Mouse (Mus musculus) layer of hippocampus, adult 18-20 months (tissue): Measurements from ENCODE around the gene Ptprs. TPM values are rescaled to one million over a fixed set of nuclear protein-coding genes. Genes with fewer than 3 reads are reported as not detected.

Experiments
- DNase-seq, 2 experiments: peaks; one replicate each; pipeline ENCODE4 v3.0.0; 2022; ENCODE audit warnings: low spot score in 2 of 2
- total RNA-seq, 2 experiments: library from RNA; stranded (reverse); gene quantifications; 2 replicates each; pipeline ENCODE4 v1.2.3; 2021

Ptprs gene
- total RNA-seq, 2 experiments from 2014 or later, result 608 to 624 TPM

DNA sequence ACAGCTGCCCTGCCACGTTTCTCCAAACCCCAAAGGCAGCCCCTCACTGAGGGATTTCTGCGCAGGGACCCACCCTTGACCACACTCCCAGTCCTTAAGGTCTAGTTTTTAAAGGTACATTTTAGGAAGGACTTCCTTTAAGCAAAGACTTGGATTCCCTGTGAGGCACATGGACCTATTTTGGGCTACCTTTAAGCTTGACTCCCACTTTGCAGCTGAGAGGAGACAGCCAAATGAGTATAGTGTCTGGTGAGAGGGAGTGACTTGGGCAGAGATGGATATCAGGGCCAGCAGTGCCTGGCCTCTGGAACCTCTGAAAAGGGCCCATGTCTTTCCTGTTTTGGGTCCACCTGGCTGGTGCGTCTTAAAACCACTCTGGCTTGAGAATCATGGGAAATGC is 50.3 kb downstream of the Ptprs start:
- DNase-seq, result no peak

DNA sequence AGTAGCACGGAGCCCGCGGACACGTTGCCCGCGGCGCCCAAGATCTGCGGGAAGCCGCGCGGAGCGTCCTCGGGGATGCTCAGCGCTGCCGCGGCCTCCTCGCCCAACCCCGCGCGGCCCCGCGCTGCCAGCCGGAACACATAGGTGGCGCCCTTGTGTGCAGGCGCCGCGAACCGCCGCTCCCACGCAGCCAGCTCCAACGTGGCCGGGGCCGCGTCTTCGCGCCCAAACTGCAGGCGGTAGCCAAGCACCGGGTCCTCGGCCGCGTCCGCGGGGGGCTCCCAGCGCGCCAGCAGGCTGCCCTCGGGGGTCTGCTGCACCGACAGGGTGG is 50.7 kb downstream of the Ptprs start:
- peak; percentile 60 to 78 for DNase-seq

DNA sequence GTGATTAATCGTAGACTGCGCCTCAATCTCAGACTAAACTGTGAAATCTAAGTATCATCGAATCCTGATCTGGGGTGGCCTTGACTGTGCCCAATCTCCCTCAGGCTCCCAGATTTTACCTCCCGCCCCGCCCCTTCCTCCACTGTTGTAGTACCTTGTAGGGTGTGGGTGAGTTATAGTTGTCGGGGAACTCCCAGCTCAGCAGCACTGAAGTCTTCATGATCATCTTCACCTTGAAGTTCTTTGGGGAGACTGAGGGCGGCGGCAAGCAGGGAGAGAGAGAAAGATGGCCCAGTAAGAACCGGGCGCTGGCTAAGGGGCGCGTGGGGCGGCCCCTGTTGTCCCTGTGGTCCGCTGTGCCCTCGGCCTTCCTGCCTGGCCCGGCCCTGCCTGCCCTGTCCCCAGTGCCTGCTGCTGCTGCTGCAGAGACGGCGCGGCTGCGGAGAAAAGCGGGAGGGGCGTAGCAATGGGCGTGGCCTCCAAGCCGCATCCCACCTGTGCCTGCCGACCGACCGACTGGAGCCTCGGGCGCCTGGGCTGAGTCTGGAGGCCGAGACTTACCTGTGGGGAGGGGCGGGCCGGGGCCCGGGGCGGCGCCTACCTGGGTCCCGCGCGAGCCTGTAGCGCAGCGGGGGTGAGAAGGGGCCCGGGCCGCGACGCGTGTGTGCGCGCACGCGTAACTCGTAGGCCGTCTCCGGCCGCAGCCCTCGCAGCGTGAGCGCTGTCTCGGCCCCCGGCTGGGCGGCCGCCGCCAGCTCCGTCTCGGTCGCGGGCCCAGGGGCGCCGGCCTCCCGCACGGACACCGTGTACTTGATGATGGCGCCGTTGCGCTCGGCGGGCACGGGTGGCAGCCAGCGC is 51.3 kb downstream of the Ptprs start:
- no peak for DNase-seq

DNA sequence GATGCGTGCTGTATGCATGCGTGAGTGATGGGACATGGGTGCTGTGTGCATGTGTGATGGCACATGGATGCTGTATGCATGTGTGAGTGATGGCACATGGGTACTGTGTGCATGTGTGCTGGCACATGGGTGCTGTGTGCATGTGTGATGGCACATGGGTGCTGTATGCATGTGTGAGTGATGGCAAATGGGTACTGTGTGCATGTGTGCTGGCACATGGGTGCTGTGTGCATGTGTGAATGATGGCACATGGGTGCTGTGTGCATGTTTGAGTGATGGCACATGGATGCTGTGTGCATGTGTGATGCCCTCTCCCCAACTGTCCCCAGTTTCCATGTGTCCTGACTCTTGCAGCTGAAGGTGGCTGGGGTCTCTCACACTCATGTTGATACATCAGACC is 56.3 kb downstream of the Ptprs start:
- DNase-seq, result no peak

DNA sequence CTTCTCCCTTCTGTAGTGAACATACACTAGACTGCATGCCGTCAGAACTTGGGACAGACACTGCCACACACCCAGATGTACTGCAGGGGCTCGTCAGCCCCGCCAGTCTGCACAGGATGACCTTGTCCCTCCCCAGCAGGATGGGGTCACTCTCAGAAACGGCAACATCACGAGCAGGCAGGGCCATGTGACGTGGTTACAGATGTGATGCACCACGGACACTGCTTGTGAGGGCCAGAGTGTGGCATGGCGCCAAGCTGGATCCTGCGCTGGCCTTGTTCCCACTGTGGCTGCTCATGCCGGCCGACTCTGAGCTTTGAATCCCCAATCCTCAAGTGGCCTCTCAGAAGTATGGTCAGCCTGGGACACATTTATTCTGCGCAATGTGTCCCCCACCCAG is 58.0 kb downstream of the Ptprs start:
- DNase-seq, result no peak

DNA sequence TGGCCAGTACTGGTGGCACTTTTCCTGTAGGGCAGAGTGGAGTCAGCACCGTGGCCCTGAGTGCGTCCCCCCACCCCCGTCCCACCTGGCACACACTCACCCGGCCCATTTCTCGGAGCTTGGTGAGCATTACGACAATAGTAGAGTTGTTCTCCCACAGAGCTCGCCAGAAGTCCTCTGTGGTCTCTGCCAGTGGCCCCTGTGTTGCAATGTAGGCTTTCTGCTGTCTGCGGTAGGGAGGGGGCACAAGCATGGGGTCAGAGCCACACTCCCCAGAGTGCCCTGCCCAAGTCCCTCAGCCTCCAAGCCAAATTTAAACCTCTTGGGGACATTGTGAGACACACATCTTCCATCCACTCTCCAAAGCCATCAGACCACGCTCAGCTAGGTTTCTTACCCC is 61.5 kb downstream of the Ptprs start:
- no peak for DNase-seq

DNA sequence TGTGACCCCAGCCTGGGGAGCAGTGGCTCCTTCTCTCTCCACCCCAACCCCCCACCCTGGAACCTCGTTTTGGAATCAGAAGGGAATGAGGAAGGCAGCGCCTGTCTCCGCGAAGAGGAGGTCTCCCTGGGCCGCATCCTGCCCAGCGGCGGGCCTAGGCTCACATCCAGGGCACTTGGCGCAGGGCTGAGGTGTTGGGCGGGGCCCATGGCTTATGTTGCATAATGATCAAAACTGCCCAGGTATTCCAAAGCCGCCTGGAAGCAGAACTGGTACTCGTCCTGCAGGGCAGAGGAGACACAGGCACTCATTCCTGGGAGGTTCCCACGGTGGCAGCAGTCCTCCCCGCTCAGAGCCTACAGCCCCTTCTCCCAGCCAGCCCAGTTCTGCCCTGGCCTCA is 63.2 kb downstream of the Ptprs start:
- no peak for DNase-seq

DNA sequence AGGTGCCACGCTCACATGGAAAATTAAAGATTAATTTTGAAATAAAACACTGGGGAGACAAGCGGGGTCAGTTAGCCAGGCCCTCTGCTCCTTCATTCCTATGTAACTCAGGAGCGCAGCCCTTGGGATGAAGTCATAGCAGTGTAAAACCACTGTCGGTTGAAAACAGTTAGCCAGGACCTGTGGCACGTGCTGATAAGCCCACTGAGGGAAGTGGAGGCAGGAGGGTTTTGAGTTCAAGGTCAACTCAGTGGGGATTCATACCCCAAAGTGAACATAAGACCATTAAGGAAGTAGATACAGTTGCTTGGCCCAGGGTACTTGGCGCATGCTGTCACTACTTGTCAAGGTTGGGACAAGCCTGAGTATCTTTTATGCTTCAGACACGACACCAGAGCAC is 64.8 kb downstream of the Ptprs start:
- no peak for DNase-seq

DNA sequence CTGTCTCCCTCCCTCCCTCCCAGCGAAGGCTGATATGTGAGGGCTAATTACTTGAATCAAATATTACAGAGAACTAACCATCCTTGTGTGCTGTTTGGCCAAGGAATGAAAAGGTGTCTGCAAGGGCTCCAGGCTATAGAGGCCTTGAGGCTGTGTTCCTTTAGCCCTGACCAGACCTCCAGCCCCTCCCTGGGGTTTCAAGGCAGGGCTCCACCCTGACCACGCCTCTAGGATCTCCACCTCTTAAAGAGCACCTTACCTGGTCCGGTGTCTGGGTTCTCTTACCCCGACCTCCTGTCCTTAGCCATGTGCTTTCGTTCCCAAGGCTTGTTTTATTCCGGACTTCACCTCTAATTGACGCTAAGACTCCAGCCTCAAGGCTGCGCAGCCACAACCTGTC is 66.5 kb downstream of the Ptprs start:
- no peak for DNase-seq

DNA sequence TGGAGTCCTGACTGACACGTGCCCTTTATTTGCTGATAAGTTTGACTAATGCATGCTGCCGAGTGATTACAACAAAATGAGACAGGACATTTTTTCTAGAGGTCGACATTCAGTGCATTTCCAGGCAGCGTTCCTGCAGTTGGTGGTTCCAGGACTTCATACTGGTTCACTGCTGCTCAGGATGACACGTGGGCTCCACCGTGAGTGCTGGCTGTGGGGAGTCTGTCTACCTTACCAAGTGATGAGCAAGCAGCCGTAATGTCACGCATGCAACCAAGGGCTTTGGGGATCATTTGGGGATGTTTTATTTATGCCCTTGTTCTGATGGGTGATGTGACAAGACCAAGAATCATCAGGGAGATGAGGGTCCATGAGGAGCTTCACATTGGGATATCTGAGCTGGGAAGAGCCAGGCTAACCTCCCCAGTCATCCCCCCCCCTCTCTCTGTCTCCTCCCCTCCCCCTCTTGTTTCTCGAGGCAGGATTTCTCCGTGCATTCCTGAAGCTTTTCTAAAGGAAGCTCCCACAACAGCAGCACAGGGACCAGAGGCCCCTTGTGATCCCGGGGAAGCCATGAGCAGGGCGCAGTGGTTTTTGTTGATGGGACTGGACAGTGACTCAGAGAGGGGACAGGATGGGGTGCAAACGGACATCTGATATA is 67.2 kb downstream of the Ptprs start:
- DNase-seq, result no peak

DNA sequence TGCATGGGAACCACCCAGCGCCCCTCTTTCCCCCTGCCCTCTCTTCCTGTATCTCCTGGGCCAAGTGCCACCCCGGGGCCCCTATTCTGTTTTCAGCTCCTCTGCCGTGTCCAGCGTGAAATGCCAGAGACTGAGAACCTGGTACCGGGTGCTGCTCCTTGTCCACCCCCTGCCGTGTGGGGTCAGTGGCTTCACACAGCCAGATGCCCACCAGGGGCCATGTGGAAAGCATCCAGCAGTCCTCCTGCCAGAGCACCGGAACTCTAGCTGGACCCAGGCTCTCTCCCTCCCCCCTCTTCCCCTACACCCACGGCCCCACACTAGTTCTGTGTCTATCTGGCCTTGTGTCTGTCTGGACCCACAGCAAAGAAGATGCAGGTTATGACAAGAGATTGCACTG is 68.9 kb downstream of the Ptprs start:
- no peak for DNase-seq

DNA sequence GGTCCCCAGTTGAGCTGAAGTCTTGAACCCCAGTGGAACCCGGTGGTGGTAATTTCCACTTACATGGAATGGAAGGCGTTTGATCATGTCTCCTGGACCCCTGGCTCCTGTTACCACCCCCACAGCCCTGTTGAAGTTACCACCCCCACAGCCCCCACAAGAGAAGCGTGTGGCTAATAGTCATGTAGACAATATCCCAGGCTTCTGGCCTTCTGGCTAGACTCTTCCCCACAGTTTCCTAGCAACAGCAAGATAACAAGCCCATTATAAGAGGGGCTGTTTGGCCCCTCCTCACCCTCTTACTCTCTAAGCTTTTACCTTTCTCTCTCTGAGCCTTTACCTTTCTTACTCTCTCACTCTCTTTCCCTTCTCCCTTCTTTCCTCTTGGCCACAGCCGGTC is 69.4 kb downstream of the Ptprs start:
- peak in 1 of 2 experiments; percentile 41 for DNase-seq

DNA sequence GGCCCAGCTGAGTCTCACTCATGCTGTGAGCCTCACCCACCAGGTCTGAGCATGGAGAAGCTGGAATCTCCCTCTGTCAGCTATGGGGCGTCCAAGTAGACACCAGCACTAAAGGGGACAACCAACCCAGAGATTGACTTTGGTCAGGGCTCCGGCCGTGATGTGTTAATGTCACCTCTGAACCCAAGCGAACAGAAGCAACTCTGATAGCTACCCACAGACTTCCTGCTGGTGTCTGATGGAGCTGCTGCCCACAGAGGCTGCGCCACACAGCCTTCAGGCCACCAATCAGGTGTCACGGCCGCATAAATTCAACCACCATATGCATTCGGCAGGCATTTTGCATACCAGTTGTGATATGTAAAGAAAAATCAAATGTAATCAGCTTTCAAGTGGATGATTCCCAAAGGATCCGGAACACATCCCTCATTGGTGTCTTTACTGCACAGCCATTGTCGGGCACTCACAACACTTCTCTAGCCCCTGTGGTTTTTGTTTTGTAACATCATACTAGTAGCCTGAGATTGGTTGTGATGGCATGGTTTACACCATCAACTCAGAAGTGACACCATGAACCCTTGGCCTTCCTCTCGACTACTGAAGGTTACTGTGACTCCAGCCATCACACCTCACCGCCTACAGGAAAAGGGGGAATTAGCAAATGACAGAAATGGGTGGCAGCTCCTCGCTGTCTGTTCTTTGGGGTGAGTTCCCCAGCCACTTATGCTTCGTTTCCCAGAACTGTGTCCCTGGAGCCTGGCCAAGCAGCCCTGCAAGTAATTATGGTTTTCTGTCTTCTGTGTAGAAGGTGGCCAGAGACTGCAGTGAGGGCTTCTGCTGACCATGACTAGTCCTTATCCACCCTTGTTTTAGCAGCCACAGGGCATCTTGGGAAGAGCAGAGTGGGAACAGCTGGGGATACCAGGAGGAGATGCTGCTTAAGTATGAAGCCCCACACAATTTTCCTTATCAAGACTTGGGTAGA is 70.1 kb downstream of the Ptprs start:
- peak in 1 of 2 experiments; percentile 56 for DNase-seq

DNA sequence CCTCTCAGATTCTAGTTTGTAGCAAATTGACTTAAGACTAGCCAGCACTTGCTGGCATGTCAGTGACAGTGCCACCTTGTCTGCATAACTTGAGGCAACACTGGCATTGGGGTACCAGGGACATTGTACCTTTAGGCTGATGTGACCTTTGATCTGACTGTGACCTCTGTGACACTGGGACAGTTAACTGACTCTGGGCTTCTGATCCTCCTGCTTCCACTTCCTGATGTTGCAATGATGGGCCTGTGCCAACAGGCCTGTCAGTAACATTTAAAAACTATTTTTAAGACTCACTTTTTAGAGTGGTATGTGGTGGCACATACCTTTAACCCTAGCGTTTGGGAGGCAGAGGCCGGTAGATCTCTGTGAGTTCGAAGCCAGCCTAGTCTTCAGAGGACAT is 70.9 kb downstream of the Ptprs start:
- no peak for DNase-seq

DNA sequence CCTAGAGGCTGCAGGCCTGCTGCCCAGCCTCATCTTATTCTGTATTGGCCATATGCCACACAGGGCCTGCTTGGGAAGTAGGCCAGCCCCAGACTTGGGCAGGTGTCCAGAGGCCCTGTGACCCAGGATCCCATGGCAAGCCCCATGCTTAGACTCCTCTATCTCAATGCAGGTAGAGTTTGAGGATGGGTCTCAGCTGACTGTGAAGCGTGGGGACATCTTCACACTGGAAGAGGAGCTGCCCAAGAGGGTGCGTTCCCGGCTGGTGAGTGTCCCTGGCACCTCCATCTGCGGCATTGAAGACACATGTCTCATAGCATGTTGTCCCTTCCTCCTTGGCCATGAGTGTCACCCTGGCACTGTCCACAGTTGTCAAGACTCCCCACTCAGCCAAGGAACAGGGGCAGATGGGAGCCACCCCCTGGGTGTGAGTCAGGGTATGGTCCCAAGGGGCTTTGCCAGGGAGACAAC is 75.2 kb downstream of the Ptprs start:
- no peak for DNase-seq

DNA sequence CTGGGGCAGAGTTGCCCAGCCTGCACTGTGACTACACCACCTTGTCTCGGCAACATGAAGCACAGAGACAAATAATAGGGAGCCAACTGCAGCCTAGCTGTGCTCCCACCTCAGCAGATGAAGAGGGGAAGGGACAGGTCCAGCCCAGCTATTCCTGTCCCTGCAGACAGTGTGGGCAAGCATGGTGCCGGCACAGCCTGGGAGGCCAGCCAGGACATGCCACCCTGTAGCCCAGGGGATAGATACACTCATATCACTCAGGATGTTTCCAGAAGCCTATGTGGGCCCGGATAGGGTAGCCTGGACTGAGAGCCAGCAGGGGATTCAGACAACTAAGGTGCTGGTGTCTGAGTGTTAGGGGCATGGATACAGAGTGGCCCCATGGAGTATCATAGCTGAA is 76.1 kb downstream of the Ptprs start:
- DNase-seq, result no peak

DNA sequence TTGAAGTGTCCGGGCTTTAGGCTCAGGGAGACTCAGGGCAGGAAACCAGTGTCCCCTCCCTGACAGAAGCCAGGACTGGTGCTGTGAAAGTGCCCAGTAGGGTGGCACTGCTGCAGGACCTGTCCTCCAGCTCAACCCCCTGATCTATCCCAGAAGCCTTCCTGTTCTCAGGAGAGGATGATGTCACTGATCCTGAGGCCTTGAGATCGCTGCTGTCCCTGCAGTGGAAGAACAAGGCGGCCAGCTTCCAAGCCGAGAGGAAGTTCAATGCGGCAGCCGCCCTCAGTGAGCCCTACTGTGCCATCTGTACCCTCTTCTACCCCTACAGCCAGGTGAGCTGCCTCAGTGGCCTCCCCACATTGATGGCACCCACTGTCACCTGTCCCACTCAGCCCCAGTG is 80.2 kb downstream of the Ptprs start:
- no peak for DNase-seq

DNA sequence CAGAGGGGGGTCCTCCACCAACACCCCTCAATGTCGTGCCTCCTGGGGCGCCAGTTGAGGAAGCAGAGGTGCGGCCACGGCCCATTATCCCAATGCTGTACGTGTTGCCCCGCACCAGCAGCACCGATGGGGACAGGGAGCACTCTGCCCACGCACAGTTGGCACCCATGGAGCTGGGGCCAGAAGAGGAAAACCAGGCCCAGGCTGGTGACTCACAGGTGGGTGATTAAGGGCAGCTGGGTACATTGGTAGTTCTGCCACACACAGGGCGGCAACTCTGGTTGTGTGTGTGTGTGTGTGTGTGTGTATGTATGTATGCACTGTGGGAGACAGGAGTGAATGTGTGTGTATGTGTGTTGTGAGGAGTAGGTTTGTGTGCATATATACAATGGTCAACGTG is 82.4 kb downstream of the Ptprs start:
- DNase-seq, result no peak

DNA sequence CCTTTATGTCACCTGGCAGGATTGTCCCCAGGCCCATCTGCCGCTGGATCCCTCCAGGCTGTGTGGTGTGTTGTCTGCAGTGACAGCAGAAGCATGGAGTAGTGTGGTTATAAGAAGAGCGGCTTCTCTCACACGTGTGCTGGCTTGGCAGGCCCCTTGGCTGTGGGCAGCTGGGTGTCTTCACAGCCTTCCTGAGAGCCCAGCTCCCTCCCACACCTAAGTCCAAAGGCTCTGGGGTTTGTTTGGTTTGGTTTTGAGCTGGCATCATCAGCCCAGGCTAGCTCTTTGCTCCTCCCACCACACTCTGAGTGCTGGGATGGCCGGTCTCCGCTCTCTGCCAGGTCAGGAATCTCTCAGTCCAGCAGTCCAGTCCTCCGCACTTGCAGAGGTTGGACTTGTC is 83.0 kb downstream of the Ptprs start:
- DNase-seq, result no peak

DNA sequence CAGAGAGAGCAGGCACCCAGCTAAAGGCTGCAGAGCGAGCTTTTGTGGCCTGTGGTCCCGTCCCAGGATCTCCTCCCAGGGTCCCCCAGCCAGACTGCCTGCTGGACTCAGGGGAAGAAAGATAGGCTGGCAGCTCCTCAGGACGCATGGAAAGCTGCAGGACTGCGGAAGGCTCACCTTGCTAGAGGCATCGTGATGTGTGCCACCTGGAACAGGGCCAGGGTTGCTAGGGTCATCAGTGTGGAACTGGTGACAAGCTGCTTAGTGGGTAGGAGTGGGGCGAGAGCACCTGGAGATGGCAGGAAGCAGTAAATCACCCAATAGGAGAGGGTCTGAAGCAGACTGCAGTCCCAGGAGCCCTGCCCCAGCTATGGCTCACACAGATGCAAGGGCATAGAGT is 88.7 kb downstream of the Ptprs start:
- DNase-seq, result no peak

DNA sequence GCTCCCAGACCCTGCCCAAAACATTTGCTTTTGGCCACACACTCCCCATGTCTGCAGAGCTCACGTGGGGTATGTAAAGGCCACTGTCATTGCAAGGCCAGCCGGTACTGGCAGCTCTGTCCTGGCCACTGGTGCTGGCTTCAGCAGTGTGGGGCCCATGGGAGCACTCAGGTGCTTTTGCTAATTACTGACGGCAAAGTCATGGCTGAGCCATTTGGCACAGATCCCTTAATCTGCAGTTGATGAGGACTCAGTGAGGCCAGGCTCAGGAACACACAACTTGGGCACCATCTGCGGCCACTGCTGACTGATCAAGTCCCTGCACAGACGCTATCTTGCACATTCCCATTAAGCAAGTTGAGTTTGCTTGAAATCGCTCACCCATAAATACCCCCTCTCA is 91.4 kb downstream of the Ptprs start:
- DNase-seq, result no peak

DNA sequence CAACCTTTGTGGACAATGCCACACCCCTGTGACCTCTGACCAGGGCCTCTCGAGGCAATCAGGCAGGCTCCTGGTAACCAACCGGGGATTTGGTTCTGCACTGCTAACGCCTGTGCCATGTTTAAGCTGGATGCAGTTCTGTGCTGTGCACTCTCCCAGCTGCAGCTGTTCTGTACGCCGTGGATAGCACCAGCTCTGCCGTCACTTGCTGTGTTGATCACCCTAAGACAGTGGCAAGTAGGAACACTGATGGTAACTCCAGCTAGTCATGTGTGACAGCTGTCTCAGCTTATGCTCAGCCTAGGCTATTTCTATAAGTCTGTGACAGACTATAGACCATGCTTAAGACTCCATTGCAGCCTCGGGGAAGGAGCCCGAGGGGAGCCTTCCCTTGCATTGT is 93.3 kb downstream of the Ptprs start:
- DNase-seq, result no peak
